Mouse (Mus musculus) C2C12 (cell line): ENCODE measurements around the gene Olfr223. TPM values are rescaled to one million over a fixed set of nuclear protein-coding genes. Genes with fewer than 3 reads are reported as not detected.
A peak's percentile ranks its signal among the peaks of the same experiment; 100 is the strongest.

Source experiments
- H3K27me3 ChIP-seq: one replicate; pipeline ENCODE4 v1.6.1; 2011; ENCODE audit not compliant: control insufficient read depth, insufficient read depth, insufficient read length
- H3K36me3 ChIP-seq: one replicate; pipeline ENCODE4 v1.6.1; 2011; ENCODE audit not compliant: control insufficient read depth, insufficient read depth
- H3K4me3 ChIP-seq: one replicate; pipeline ENCODE4 v1.5.1; 2011; ENCODE audit warnings: mild to moderate bottlenecking, control low read depth; ENCODE audit not compliant: poor library complexity, insufficient read depth, severe bottlenecking
- H3K79me2 ChIP-seq: one replicate; pipeline ENCODE4 v1.6.1; 2011; ENCODE audit not compliant: control insufficient read depth, insufficient read depth
- H3K79me3 ChIP-seq: one replicate; pipeline ENCODE4 v1.6.1; 2011; ENCODE audit warnings: low read depth, control low read depth
- H3ac ChIP-seq: one replicate; pipeline ENCODE3; 2011; ENCODE audit warnings: low read depth; ENCODE audit not compliant: control insufficient read depth, insufficient read length
- CEBPB ChIP-seq: IDR thresholded peaks from one replicate; pipeline ENCODE4 v1.6.1; 2011; ENCODE audit warnings: low read depth, mild to moderate bottlenecking, control low read depth, moderate library complexity
- CTCF ChIP-seq: IDR thresholded peaks from one replicate; pipeline ENCODE4 v1.5.1; 2011; ENCODE audit not compliant: control insufficient read depth, insufficient read depth, insufficient read length
- FOSL1 ChIP-seq: IDR thresholded peaks from one replicate; pipeline ENCODE4 v1.8.0; 2011; ENCODE audit warnings: mild to moderate bottlenecking, low read length; ENCODE audit not compliant: poor library complexity, insufficient read depth, severe bottlenecking
- MAX ChIP-seq: IDR thresholded peaks from one replicate; pipeline ENCODE4 v1.6.1; 2011; ENCODE audit warnings: mild to moderate bottlenecking, control low read depth
- MYOD1 ChIP-seq: IDR thresholded peaks from one replicate; pipeline ENCODE4 v1.6.1; 2011; ENCODE audit warnings: low read depth; ENCODE audit not compliant: control insufficient read depth, insufficient read length
- MYOG ChIP-seq: IDR thresholded peaks from one replicate; pipeline ENCODE4 v1.6.1; 2011; ENCODE audit not compliant: control insufficient read depth, insufficient read length; ENCODE audit errors: extremely low read depth
- USF1 ChIP-seq: IDR thresholded peaks from one replicate; pipeline ENCODE4 v1.6.1; 2011; ENCODE audit warnings: low read depth, mild to moderate bottlenecking, control low read depth, moderate library complexity
- long read RNA-seq, 2 experiments: library from polyadenylated mRNA; unstranded; transcript quantifications; one replicate each; pipeline ENCODE4 v2.0.0; 2019 to 2020
- polyA plus RNA-seq: library from polyadenylated mRNA; unstranded; fragments of >200 nt; fragmentation: generic; extraction: Trizol; gene quantifications from one replicate; pipeline ENCODE4 v1.2.1, GENCODE M21; 2012; ENCODE audit warnings: missing spikeins

Olfr223 gene
- polyA plus RNA-seq, result not detected
- long read RNA-seq, experiment 1, result 0 reads
- long read RNA-seq, experiment 2, result 0 reads

DNA sequence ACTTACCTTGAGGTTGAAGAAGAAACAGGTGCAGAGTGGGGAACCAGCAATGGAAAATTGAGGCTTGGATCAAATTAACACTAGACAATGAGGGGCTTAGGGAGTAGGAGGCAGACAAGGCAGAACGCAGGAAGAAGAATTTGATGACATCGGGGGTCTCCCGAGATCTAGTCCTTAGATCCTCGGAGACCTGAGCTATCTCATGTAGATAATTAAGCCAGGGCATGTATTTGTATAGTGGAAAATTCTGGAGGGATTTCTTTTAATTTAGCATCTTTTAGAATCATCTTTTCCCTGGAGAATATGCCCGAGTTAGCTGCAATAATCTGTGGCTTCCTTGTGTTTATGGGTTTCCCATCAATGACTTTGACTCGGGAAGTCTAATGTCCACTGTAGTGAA is at the start of gene Olfr223:
TSS of gene Olfr223 (minus strand) at position 101 of the 400 bp plus-strand sequence.
- Histone ChIP-seq H3K4me3 (no peak within 1 kb of the TSS), H3K27me3 (peaks cover 9% of the 10 kb centered on the region), H3ac (no peak within 1 kb of the TSS), H3K79me3 (no peaks in the 10 kb centered on the region), H3K36me3 (no peaks in the 10 kb centered on the region), H3K79me2 (no peaks in the 10 kb centered on the region)
- TF ChIP-seq MYOG (no peak), USF1 (no peak), CEBPB (no peak), MAX (no peak), FOSL1 (no peak), MYOD1 (no peak), CTCF (no peak)

DNA sequence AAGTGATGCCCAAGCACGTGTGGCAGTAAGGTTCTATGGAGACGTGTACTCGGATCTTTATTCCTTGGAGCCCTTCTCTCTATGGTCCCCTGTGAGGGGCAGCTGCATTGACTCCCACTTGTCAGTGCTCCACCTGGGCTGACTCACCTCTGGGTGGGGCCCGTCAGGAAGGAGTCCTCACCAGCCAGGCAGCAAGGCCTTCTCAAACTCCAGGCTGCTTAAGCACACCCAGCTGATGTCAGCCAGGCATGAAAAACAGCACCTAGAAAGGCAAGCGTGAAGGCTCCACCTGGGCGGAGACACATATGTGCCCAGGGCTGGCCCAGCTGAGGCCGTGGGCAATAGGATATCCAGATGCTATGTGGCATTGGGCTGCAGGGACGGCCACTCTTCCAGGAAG is 49.3 kb upstream of the Olfr223 start:
- no peak for TF ChIP-seq MAX
- no peak for TF ChIP-seq MYOD1
- TF ChIP-seq MYOG, result no peak
- no peak for TF ChIP-seq CTCF
- TF ChIP-seq FOSL1, result no peak
- no peak for TF ChIP-seq USF1
- TF ChIP-seq CEBPB, result no peak
- no peaks in the 10 kb centered on the region for H3K27me3 ChIP-seq
- no peak overlapping the region for H3ac ChIP-seq
- H3K79me2 ChIP-seq, result no peaks in the 10 kb centered on the region
- no peaks in the 10 kb centered on the region for H3K79me3 ChIP-seq
- H3K4me3 ChIP-seq, result no peak overlapping the region
- H3K36me3 ChIP-seq, result no peaks in the 10 kb centered on the region

GRCm38 (mm10) chr11:59641227-59641626 is 48.1 kb upstream of the Olfr223 start:
- Histone ChIP-seq H3K79me2 (no peaks in the 10 kb centered on the region), H3K79me3 (no peaks in the 10 kb centered on the region), H3K36me3 (no peaks in the 10 kb centered on the region), H3K4me3 (no peak overlapping the region), H3K27me3 (no peaks in the 10 kb centered on the region), H3ac (no peak overlapping the region)
- TF ChIP-seq MYOG, result no peak
- peak; percentile 33 for TF ChIP-seq MAX

- TF ChIP-seq MYOD1 (peak; percentile 51), CTCF (no peak)
- H3K79me2 ChIP-seq, result no peaks in the 10 kb centered on the region
- H3K79me3 ChIP-seq, result no peaks in the 10 kb centered on the region
- no peaks in the 10 kb centered on the region for H3K27me3 ChIP-seq
- H3ac ChIP-seq, result no peak overlapping the region
- H3K4me3 ChIP-seq, result no peak overlapping the region
- H3K36me3 ChIP-seq, result no peaks in the 10 kb centered on the region
Measured at GRCm38 (mm10) chr11:59639957-59640643, 47.0 kb upstream of the Olfr223 start.

DNA sequence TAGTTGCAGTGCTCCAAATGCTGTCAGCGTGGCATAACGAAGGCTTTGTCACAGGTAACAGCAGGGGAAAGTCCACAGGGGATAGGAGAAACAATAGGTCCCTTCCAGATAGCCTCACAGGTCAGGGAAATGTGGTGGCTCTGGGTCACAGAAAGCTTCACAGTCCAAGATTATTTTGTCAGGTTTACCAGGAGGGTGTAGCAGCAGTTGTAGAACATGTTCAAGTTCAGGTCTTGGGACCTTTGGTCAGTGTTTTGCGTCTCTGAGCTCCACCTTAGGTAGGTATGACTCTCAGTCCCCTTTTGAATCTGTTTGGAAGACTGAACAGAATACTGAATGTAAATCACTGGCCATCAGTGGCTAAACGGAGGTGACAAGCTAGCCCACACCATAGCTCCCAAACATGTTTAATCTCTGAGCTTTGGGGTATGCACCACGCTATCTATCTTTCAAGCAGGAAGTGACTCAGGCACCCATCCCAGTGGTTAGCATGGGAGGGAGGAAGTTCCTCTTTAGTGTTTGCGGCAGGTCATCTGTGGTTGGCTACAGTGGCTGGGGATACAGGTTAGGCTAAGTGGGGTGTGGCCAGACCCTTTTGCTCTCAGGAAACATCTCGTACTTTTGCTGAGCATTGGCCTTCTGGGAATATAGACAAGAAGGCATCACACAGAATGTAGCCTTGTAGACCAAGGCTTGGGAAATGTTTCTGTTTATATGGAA is 43.8 kb upstream of the Olfr223 start:
- H3ac ChIP-seq, result peak overlapping the region; percentile 33
- no peak for TF ChIP-seq MYOD1
- peak; percentile 44 for TF ChIP-seq FOSL1
- TF ChIP-seq MAX, result peak; percentile 23
- no peak for TF ChIP-seq MYOG
- TF ChIP-seq USF1, result no peak
- no peak for TF ChIP-seq CTCF
- TF ChIP-seq CEBPB, result no peak
- no peaks in the 10 kb centered on the region for H3K27me3 ChIP-seq
- no peak overlapping the region for H3K4me3 ChIP-seq
- no peaks in the 10 kb centered on the region for H3K79me2 ChIP-seq
- H3K36me3 ChIP-seq, result no peaks in the 10 kb centered on the region
- no peaks in the 10 kb centered on the region for H3K79me3 ChIP-seq
